Mouse (Mus musculus) layer of hippocampus, adult 8-10 months (tissue): Measurements from ENCODE around the gene Vmn1r157. TPM values are rescaled to one million over a fixed set of nuclear protein-coding genes. Genes with fewer than 3 reads are reported as not detected.
"Not testable (repeated sequence)": the region's sequence is repeated elsewhere in the genome, so short reads cannot be mapped to it uniquely, and the experiment has no call there.

Experiments used
- DNase-seq, 2 experiments: peaks; one replicate each; pipeline ENCODE4 v3.0.0; 2022; ENCODE audit warnings: low spot score in 2 of 2
- total RNA-seq, 4 experiments: library from RNA; stranded (reverse); gene quantifications; 2 replicates each; pipeline ENCODE4 v1.2.4; 2022

The Vmn1r157 gene
- not detected for total RNA-seq

DNA sequence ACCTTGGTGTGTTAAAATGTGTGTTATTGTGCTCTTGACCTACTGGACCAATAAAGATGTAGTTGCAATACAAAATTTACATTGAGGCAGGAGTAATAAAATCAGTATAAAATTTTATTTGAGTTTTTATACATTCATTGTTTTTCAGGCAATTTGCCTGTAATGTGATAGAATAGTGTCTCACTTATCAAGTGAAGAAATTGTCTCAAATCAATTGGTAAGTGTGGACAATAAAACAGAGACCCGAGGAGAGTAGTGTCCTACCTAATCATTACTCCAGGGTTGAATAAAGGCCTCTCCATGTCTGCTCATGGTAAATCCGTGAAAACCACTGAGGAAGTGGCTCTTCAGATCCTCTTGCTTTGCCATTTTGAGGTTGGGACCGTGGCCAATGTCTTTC, at the start of gene Vmn1r157:
Gene Vmn1r157 (plus strand): TSS at position 301 of the 400 bp plus-strand sequence.
- DNase-seq, result not testable (repeated sequence)

DNA sequence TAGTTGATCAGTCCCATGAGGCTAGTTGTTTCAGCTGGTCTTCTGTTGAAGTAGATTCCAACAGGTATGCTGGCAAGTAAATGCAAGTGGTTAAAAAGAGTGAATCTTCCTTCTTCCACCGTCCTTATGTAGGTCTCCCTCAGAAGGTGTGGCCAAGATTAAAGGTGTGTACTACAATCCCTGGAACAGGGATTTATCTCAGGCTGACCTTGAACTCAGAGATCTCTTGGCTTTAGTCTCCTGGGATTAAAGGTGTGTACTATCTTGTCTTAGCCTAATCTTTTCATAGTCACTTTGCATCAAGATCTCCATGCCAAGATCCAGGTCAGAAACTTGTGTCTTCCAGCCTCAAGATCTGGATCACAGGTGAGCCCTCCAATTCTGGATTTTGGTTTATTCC, 41.9 kb upstream of the Vmn1r157 start, which contains the start of gene Gm4567:
Gene Gm4567 (minus strand): TSS at position 101 of the 400 bp plus-strand sequence.
- DNase-seq, result not testable (repeated sequence)

DNA sequence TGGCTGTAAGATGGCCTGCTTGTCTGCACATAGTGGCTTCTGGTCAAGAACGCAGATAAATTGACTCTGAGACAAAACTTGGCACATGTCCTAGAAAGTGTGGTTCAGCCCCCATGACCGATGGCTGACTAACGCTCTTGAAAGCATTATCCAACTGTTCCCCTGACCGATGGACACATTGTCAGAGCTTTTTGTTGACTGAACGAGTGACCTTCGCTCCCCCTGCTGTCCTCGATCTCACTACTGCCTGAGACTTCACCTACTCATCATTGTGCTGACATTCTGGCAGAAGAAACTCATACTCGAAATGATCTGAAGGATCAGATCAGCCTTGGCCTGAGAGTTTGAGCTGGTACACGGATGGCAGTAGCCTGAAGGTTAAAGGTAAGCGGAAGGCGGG, 14.5 kb downstream of the Vmn1r157 start:
- not testable (repeated sequence) for DNase-seq

DNA sequence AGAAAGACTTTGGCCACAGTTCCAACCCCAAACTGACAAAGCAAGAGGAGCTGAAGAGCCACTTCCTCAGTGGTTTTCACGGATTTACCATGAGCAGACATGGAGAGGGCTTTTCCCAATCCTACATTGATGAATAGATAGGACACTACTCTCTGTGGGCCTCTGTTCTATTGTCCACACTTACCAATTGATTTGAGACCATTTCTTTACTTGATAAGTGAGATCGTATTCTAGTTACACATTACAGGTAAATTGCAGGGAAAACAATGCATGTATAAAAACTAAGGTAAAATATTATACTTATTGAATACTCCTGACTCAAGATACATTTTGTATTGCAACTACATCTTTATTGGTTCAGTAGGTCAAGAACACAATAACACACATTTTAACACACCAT, 29.2 kb downstream of the Vmn1r157 start, which contains the start of gene Vmn1r158:
Gene Vmn1r158 (minus strand): TSS at position 101 of the 400 bp plus-strand sequence.
- not testable (repeated sequence) for DNase-seq

Other genes with a start within 250 kb of the Vmn1r157 start
- not detected for gene Vmn1r152, start 238.7 kb upstream of the Vmn1r157 start, total RNA-seq
- not detected for gene Gm8677, start 226.8 kb upstream of the Vmn1r157 start, total RNA-seq
- gene Gm4201, start 196.4 kb upstream of the Vmn1r157 start, total RNA-seq, result not detected
- gene Gm4565, start 173.6 kb upstream of the Vmn1r157 start, total RNA-seq, result not detected
- not detected for gene Vmn1r155, start 103.7 kb upstream of the Vmn1r157 start, total RNA-seq
- not detected for gene Gm8693, start 69.4 kb upstream of the Vmn1r157 start, total RNA-seq
- not detected for gene Gm4567, start 42.0 kb upstream of the Vmn1r157 start, total RNA-seq
- gene Vmn1r158, start 29.1 kb downstream of the Vmn1r157 start, total RNA-seq, result not detected
- gene Vmn1r159, start 81.9 kb downstream of the Vmn1r157 start, total RNA-seq, result not detected
- gene Vmn1r160, start 109.5 kb downstream of the Vmn1r157 start, total RNA-seq, result not detected
- not detected for gene Gm4214, start 223.0 kb downstream of the Vmn1r157 start, total RNA-seq